Mouse (Mus musculus): ENCODE measurements around the gene Folr2.

- TF ChIP-seq CTCF (IDR thresholded peaks at IDR 0.05; ENCODE audit: low read depth) (no peak), EP300 (optimal IDR thresholded peaks at IDR 0.05) (no peak)
These were observed 12.1 kb upstream of the Folr2 start for GRCm38 (mm10) chr7:101869163-101869500.
